7 mouse cellular contexts compared by ENCODE assay signal in genomic region chr17:50763407-50763806, GRCm38 (mm10).
DNase-seq lines count a peak whose midpoint lies in the region; ATAC-seq lines count a peak whose summit lies in the region.

No protein-coding gene starts in this region.

- H3K27me3 ChIP-seq in lung, embryonic 15.5 days = no peaks in the 10 kb centered on the region
- H3K27me3 ChIP-seq in neural tube, embryonic 15.5 days (replicated peaks) = no peaks in the 10 kb centered on the region

- no peak overlapping the region for H3K4me2 ChIP-seq in lung, embryonic 15.5 days
- no peak overlapping the region for H3K4me2 ChIP-seq in neural tube, embryonic 15.5 days

- no peak for DNase-seq in lung, postnatal 14 days
- peak; percentile 88 to 89 for DNase-seq in frontal cortex, adult 2 months (ENCODE audit: extremely low spot score in 1 of 2, low spot score in 1 of 2)
- peak; percentile 78 to 97 for DNase-seq in left cerebral cortex, postnatal 25 days (ENCODE audit: low spot score in 2 of 2)
- peak; percentile 6 to 22 for DNase-seq in thymus, postnatal 10 days (ENCODE audit: low spot score in 2 of 2)
- no peak for DNase-seq in ovary, adult 18-20 months (ENCODE audit: low spot score)

- ATAC-seq in lung, embryonic 15.5 days (ENCODE audit: borderline replicate concordance, extremely low read depth, low FRiP score, low TSS enrichment) = peak; percentile 49; the same call in 1 of the 2 replicates
- no peak for ATAC-seq in neural tube, embryonic 15.5 days (ENCODE audit: low FRiP score)

- 61% methylated on average over 5 of the region's 5 CpGs for WGBS in lung, embryonic 15.5 days
- 83% methylated on average over 5 of the region's 5 CpGs for WGBS in neural tube, embryonic 15.5 days

- H3K4me1 ChIP-seq in lung, embryonic 15.5 days = no peaks in the 10 kb centered on the region
- H3K4me1 ChIP-seq in neural tube, embryonic 15.5 days = no peaks in the 10 kb centered on the region

- H3K27ac ChIP-seq in lung, embryonic 15.5 days = 0 out of 2 replicates have a peak overlapping the region, but pooled peaks have one; percentile 20
- H3K27ac ChIP-seq in neural tube, embryonic 15.5 days (replicated peaks) = no peak overlapping the region

- no peaks in the 10 kb centered on the region for H3K36me3 ChIP-seq in lung, embryonic 15.5 days
- H3K36me3 ChIP-seq in neural tube, embryonic 15.5 days = no peaks in the 10 kb centered on the region

- H3K9me3 ChIP-seq in lung, embryonic 15.5 days = no peaks in the 10 kb centered on the region
- H3K9me3 ChIP-seq in neural tube, embryonic 15.5 days (replicated peaks) = no peaks in the 10 kb centered on the region

- H3K9ac ChIP-seq in lung, embryonic 15.5 days = no peak overlapping the region
- H3K9ac ChIP-seq in neural tube, embryonic 15.5 days (replicated peaks) = no peak overlapping the region

- intact Hi-C loops in left cerebral cortex, postnatal 25 days (cut with DNase I) = loop anchor here (1.0 to 2.0 kb wide), 6 partner anchors 81 to 372 kb away; partner anchors contain the start of gene Plcl2

- H3K4me3 ChIP-seq in lung, embryonic 15.5 days = no peak overlapping the region
- no peak overlapping the region for H3K4me3 ChIP-seq in neural tube, embryonic 15.5 days (replicated peaks)

Comparison
In these comparisons a context has a peak if more than half of its experiments do, and no peak if none do; other contexts are left out.
1. DNase-seq: peak in frontal cortex, adult 2 months (2 of 2), left cerebral cortex, postnatal 25 days (2 of 2) and thymus, postnatal 10 days (2 of 2); none in lung, postnatal 14 days (single experiment) and ovary, adult 18-20 months (single experiment).